Mouse (Mus musculus) left cerebral cortex, adult 8-10 months (tissue): ENCODE results near the gene Grin3a. TPM values are rescaled to one million over a fixed set of nuclear protein-coding genes. Genes with fewer than 3 reads are reported as not detected.
"Not testable (repeated sequence)": the region's sequence is repeated elsewhere in the genome, so short reads cannot be mapped to it uniquely, and the experiment has no call there.

Experiments used
- DNase-seq, 2 experiments: peaks; one replicate each; pipeline ENCODE4 v3.0.0; 2022; ENCODE audit warnings: low spot score in 2 of 2
- total RNA-seq, 4 experiments: library from RNA; stranded (reverse); gene quantifications; 2 replicates each; pipeline ENCODE4 v1.2.4; 2022

The Grin3a gene
- total RNA-seq, 4 experiments from 2014 or later = 28.9 to 32.4 (median 29.5) TPM

- DNase-seq = no peak
Observed at GRCm38 (mm10) chr4:49681812-49682211, 163.7 kb downstream of the Grin3a start, which contains the start of gene Ppp3r2. TSS of gene Ppp3r2 (minus strand) at chr4:49682024.

GRCm38 (mm10) chr4:49680171-49680875, 165.2 kb downstream of the Grin3a start:
- DNase-seq = no peak

DNA sequence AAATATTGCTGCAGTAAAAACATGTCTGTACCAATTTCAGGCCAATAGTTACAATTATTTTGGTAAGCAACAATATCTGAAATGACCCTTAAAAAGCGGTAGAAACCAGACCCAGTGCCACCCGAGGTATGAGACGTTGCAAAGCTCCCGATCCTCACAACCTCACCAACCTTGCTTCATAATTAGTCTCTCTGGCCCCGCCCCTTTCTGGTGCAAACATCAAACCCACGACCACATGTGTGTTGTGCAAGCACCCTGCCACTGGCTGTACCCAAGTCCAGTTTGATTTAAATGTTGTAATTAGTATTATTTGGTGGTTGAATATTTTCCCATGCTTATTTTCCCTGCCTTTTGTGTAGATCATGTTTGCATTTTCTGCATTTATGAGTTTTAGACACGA, 168.8 kb downstream of the Grin3a start:
- no peak for DNase-seq

- no peak for DNase-seq
Observed at GRCm38 (mm10) chr4:49676071-49676470, 169.5 kb downstream of the Grin3a start.

- peak in 1 of 2 experiments; percentile 43 for DNase-seq
Observed at GRCm38 (mm10) chr4:49664850-49665249, 180.7 kb downstream of the Grin3a start.

DNA sequence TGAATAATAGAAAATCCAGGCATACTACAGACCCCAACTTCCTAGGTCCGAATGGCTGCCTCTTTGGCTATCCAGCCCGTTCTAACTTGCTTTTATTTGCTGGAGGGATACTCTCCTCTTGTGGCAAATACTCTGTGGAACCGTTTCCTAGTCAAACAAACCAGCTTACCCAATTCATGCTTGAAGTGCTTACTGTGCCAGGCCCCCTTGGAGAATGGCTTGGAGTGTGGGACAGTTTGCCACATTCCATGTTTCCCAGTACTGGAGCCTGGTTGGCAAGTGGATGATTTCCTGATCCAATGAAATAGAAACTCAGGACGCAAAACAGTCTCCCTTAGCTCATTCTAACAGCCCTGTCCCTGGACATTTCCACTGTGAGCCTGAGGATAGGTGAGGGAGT, 183.3 kb downstream of the Grin3a start:
- DNase-seq = no peak

DNA sequence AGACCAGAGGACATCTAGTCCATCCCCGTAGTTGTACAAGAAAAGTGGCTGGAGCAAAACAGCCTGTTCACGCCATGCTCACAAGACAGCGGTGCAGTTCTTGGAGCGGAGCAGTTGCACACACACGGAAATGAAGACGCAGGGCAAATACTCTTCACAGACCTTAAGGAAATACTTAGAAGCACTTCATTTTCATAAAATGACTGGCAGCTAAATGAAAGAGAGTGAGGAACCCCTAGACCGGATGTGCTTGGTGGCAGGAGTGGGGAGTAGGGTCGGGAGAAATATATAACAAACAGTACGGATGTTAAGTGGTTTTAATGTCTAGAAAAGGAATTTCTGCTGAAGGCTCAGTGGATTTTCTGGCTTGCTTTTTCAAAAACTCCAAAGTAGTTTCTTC, 183.9 kb downstream of the Grin3a start:
- no peak for DNase-seq

GRCm38 (mm10) chr4:49659421-49659820, 186.1 kb downstream of the Grin3a start:
- DNase-seq = no peak

GRCm38 (mm10) chr4:49639913-49640312, 205.6 kb downstream of the Grin3a start:
- DNase-seq = no peak

GRCm38 (mm10) chr4:49637821-49638220, 207.7 kb downstream of the Grin3a start:
- no peak for DNase-seq

DNA sequence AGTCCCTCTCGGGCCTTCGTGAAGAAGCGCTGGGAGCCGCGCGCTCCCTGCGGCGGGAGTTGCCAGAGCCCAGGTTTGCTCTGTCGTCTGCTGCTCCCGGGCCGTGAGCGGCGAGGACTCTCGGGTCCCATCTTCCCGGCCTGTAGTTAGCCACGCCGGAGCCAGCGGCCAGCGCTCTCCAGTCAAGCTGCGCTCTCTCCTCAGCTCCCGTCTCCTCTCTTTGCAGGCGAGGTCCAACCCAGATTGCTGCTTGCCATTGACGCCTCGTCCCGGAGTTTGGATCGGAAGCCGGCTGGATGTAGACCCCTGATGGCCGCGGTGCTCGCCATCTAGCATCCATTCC, 213.4 kb downstream of the Grin3a start:
- DNase-seq = no peak

DNA sequence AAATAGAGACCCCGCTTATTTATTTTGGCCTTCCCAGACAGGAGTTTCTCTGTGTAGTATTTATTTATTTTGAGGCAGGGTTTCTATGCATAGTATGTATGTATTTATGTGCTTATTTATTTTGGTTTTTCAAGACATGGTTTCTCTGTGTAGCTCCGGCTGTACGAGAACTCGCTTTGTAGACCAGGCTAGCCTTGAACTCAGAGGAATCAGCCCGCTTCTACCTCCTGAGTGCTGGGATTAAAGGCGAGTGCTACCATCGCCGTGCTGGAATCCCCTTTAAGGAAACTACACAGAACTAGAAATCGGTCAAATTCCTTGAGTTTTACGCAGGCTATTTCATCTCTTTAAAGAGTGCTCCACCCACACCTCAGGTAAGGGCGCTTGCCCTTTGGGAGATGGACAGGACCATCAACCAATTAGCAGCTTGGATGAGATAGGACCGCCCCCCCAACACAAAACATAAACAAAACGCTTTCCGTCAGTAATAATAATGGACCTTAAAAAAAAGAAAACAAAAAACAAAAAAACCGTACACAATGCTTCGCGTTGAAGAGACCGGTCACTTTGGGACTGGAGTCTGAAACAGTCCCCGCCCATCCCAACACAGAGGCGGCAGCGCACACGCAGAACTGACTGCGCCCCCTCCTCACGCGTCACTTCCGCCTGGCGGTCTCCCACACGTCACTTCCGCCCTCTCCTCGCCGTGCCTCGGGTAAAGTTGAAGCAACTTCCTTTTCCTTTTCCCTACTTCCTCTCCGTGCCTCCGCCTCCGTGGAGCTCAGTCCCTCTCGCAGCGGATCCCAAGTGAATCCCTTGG, 214.0 kb downstream of the Grin3a start, which contains the start of gene Rnf20:
Gene Rnf20 (plus strand): TSS at position 688 of the 820 bp plus-strand sequence.
- peak; percentile 90 to 95 for DNase-seq

GRCm38 (mm10) chr4:49628941-49629340, 216.6 kb downstream of the Grin3a start:
- no peak for DNase-seq

- DNase-seq = peak; percentile 30 to 66
Observed at GRCm38 (mm10) chr4:49626973-49627372, 218.6 kb downstream of the Grin3a start.

DNA sequence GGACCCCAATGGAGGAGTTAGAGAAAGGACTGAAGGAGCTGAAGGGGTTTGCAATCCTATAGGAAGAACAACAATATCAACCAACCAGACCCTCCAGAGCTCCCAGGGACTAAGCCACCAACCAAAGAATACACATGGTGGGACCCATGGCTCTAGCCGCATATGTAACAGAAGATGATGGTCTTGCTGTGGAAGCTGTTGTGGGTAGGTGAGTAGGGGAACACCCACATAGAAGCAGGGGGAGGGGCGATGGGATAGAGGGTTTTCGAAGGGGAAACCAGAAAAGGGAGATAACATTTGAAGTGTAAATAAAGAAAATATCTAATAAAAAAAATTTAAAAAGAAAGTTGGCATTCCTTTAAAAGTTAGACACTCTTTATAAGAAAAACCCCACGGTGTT, 220.6 kb downstream of the Grin3a start:
- not testable (repeated sequence) for DNase-seq

GRCm38 (mm10) chr4:49623916-49624315, 221.6 kb downstream of the Grin3a start:
- no peak for DNase-seq

- DNase-seq = no peak
Observed at GRCm38 (mm10) chr4:49622272-49622671, 223.3 kb downstream of the Grin3a start.

GRCm38 (mm10) chr4:49619861-49620260, 225.7 kb downstream of the Grin3a start:
- DNase-seq = not testable (repeated sequence)

GRCm38 (mm10) chr4:49616924-49617323, 228.6 kb downstream of the Grin3a start:
- no peak for DNase-seq
